Mouse (Mus musculus): ENCODE data around the gene Insl5. TPM values are rescaled to one million over a fixed set of nuclear protein-coding genes. Genes with fewer than 3 reads are reported as not detected.

Insl5 gene
- total RNA-seq, 4 experiments from 2014 or later, result not detected

GRCm38 (mm10) chr4:102989391-102989790 is 37.3 kb downstream of the Insl5 start:
- no peak for DNase-seq

DNA sequence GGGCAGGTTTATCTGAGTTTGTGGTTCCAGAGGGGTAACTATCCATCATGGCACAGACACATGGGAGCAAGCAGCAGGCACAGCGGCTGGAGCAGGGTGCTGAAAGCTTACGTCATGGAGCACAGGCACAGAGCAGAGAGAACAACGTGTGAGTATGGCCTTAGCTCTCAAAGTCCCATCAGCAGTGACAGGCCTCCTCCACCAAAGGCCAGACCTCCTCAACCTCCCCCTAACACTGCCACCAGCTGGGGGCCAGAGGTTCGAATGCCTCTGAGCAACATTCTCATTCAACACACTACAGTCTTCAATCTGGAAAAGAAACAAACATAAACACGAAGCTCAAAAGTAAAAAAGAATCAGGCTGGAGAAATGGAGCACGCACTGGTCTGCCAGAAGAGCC is 38.1 kb downstream of the Insl5 start:
- no peak for DNase-seq

DNA sequence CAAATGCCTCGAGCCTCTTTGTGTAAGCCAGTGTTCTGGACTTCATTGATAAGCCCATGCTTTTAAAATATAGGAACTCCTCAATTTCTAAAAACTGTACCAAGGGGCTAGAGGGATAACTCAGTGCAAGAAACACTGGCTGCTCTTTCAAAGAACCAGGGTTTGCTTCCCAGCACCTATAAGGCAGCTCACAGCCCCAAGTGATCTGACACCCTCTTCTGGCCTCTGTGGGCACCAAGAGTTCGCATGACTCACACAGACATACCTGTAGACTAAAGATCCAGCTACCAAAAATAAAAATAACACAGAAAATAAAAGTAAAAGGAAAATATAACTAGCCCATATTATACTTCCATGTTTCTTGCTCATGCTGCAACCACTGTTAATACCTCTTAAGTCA is 38.9 kb downstream of the Insl5 start:
- no peak for DNase-seq

GRCm38 (mm10) chr4:102987325-102987724 is 39.3 kb downstream of the Insl5 start:
- DNase-seq, result no peak

DNA sequence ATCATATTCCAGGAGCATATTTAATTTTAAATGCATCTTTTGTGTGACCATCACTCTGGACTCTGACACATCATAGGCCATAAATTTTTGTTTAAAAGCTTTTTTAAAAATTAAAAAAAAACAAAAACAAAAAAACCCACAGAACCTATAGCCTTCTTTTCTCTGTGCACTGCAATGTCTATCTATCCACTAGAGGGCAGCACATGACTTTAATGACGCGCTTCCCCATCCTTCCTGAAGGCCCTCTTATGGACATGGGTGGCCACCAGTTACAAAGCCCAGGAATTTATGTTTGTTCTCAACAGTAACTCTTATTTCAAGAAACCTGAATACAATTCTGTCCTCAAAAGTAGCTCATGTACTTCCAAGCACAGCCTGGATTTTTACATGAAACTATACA is 39.7 kb downstream of the Insl5 start:
- DNase-seq, result no peak

- no peak for DNase-seq
Observed at GRCm38 (mm10) chr4:102986173-102986572, 40.5 kb downstream of the Insl5 start.

DNA sequence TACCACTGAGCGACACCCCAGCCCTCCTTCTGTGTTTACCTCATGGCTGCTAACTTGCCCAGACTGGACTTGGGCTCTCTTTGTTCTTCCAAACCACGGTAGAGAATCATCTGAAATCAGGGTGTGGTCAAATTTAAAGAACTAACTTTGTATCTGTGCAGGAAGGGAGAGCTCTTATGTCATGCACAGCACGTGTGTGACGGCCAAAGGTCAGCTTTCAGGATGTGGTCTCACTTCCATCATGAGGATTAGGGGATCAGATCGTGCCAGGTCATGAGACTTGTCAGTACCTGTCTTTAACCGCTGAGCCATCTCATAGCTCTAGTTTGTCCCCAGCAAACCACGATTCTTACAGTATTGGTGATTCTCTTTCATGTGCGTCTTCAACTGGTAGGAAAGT is 44.9 kb downstream of the Insl5 start:
- no peak for DNase-seq

GRCm38 (mm10) chr4:102979385-102979784 is 47.3 kb downstream of the Insl5 start:
- DNase-seq, result no peak

DNA sequence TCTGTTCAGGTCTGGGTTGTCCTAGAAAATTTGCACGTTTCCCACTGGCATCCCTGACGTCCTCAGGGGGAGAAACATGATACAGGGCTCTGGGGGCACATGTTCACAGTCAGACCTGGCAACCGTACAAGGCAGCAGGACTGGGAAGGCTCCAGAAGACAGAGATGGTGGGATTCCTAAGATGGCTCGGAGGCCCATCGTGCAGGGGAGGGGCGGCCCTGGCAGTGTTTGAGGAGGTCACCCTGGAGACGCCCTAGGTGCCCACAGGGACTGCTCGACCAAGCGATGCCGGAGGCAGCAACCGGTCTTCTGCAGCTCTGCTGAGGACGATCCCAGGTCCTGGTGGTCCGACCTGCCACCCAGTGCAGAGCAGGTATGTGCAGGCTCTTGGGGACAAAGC is 48.2 kb downstream of the Insl5 start, which contains the start of gene Tctex1d1:
Gene Tctex1d1, plus strand, starts transcription at position 167 of the 400 bp plus-strand sequence.
- DNase-seq, result no peak

DNA sequence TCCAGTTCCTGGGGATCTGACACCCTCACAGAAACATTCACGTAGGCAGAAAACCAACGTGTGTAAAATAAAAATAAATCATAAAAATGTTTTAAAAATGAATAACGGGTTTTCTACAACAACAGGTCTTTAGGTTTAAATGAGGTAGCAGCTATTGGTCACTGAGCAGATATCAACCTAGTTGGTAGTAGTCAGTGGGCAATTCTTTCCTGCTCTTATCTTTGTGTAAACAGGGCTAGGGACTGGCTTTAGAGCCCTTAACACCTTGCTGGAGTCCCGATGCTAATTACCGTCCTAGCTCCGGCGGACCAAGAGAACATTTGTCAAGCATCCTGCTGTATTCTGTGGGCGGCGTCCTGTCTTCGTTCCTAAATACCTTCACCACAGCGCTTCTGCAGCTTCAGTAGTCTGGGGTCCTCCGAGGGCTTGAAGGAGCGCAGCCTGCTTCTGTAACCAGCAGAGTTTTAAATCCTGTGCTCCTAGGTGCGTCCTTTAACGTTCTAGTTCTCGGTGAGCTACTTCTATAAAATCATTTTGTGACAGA is 48.8 kb downstream of the Insl5 start:
- no peak for DNase-seq

DNA sequence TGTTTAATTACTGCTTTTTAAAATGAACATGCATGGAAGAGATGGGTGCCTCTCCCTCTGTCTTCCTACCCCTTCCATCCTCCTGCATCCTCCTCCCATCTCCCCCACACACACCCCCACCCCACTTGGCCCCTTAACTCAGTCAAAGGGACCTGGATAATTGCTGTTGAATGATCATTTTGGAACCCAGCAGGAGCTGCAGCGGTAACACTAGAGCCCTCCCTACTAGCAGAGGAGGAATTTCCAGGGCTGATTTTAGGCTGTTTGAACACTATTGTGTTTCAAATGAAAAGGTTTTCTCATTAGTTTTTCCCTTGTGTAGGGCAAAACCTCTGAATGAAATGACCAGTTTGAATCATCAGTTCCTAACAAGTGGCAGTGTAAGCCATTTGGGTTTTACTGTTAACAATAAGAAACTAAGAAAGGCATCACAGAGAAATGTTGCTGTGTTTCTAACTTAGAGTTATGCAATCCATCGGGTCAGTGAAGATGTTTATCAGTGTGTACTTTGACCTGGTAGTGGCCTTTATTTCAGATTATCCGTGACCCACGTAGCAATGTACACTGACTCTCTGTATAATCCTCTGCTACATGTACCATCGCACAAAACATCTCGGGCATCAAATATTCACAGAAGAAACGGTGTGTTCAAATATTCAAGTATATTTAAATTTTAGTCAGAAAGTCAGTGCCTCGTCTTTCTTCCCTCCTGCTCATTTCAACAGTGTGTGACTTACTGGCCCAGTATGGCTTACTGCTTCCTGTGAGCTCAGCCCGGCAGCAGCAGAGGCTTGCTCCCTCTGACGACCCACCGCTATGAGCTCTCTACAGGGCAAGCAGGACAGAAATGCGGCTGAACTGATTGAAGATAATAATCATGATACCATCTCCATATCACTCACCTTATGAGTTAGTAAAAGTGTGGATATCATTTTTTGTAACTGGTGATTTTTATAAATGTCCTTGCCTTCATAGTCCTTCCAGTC is 50.1 kb downstream of the Insl5 start:
- no peak for DNase-seq

DNA sequence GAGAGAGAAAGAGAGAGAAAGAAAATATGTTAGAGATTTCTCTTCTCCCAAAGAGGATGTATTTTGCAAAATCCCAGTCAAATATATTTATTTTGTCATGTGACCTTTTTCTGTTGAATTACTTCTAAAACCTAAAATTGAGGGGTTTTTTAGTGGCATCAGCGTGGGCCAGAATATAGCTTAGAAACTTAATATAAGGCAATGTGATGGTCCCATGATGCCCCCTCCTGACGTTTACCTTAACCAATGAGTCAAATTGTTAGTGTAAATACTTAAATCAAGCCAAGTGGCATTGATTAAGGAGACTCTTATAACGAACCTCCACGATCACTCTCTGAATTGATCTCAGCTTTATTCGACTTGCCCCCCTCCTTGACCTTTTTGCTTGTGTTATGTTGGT is 52.5 kb downstream of the Insl5 start:
- DNase-seq, result no peak

DNA sequence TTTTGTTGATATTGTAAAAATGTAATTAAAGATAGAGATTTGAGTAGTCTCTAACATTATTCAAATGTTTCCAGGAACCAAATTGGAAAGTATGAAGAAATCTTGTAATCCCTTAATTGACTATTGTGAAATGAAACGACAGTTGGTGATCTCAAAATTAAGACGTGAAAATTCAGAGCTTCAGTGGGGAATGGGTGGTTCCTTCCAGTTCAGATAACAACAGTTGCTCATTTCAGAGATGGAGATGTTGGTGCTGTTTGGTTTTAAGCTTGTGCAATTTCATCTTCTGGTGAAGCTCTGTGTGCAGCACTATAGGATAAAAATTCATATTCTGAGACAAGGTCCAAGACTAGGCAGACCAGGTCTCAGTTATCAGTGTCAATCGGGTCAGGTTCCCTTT is 54.6 kb downstream of the Insl5 start:
- no peak for DNase-seq

GRCm38 (mm10) chr4:102971159-102971558 is 55.5 kb downstream of the Insl5 start:
- DNase-seq, result no peak

- DNase-seq, result no peak
Observed at GRCm38 (mm10) chr4:102969599-102969998, 57.0 kb downstream of the Insl5 start.

Other genes with a start within 250 kb of the Insl5 start
- gene Tctex1d1, start 48.2 kb downstream of the Insl5 start, total RNA-seq (2022), result not detected
- 10 to 100 TPM; 63.1 to 86.2 (median 68.2) TPM for gene Mier1, start 87.5 kb upstream of the Insl5 start, total RNA-seq (2022)
- gene Wdr78, start 87.7 kb upstream of the Insl5 start, total RNA-seq (2022), result 1 to 10 TPM; 6.2 to 8.7 (median 7.8) TPM
- gene Slc35d1, start 188.3 kb upstream of the Insl5 start, total RNA-seq (2022), result 10 to 100 TPM; 16.6 to 25.4 (median 20.8) TPM